Mouse (Mus musculus) spleen, adult 2 months (tissue): ENCODE measurements around the gene Fgfr1op. TPM values are rescaled to one million over a fixed set of nuclear protein-coding genes. Genes with fewer than 3 reads are reported as not detected.

Experiments used
- DNase-seq, 2 experiments: peaks; one replicate each; pipeline versions ENCODE4 v3.0.0 to v3.0.0-alpha.2; 2012 to 2021; ENCODE audit warnings: low spot score in 2 of 2, low read depth in 1 of 2
- H3K27ac ChIP-seq: fragments of 200-500 bp; 2 replicates; pipeline ENCODE4 v1.5.1; 2012; ENCODE audit warnings: low read length, inconsistent platforms; ENCODE audit not compliant: insufficient read depth
- H3K27me3 ChIP-seq: fragments of 200-500 bp; 2 replicates; pipeline ENCODE4 v1.6.1; 2012; ENCODE audit warnings: mild to moderate bottlenecking, moderate library complexity, low read length, inconsistent platforms; ENCODE audit not compliant: control insufficient read depth, insufficient read depth
- H3K36me3 ChIP-seq: fragments of 200-500 bp; 2 replicates; pipeline ENCODE4 v1.6.1; 2012; ENCODE audit warnings: mild to moderate bottlenecking, low read length, inconsistent platforms; ENCODE audit not compliant: control insufficient read depth, insufficient read depth
- H3K4me1 ChIP-seq: fragments of 200-500 bp; 2 replicates; pipeline ENCODE4 v1.6.1; 2011; ENCODE audit warnings: inconsistent platforms; ENCODE audit not compliant: control insufficient read depth, insufficient read depth, insufficient read length
- H3K4me3 ChIP-seq: fragments of 200-500 bp; 2 replicates; pipeline ENCODE4 v1.5.1; 2011; ENCODE audit warnings: mild to moderate bottlenecking, inconsistent platforms; ENCODE audit not compliant: insufficient read depth, insufficient read length; ENCODE audit errors: extremely low read depth
- CTCF ChIP-seq: fragments of 200-500 bp; IDR thresholded peaks from 2 replicates; pipeline ENCODE4 v1.5.1; 2011; ENCODE audit warnings: mild to moderate bottlenecking, inconsistent platforms; ENCODE audit not compliant: insufficient read depth, insufficient read length, insufficient replicate concordance; ENCODE audit errors: extremely low read depth
- POLR2A ChIP-seq: fragments of 200-500 bp; IDR thresholded peaks from 2 replicates; pipeline ENCODE4 v1.6.1; 2011; ENCODE audit warnings: low read depth, low read length, inconsistent platforms
- WGBS: fragments of 180-500 bp; shearing (Covaris S2); methylation state at CpG from one replicate; pipeline ENCODE4 v1.1.7; 2018; 5-methylcytosine and 5-hydroxymethylcytosine counted together
- polyA plus RNA-seq: library from polyadenylated mRNA; depleted of rRNA; stranded (reverse); fragments of >200 nt; gene quantifications from 2 replicates; pipeline ENCODE4 v1.2.3, GENCODE M21; 2012; rRNA removed

Gene Fgfr1op
- polyA plus RNA-seq, 1 experiment = 2.2 TPM

GRCm38 (mm10) chr17:8244124-8244523 is 78.8 kb downstream of the Fgfr1op start:
- TF ChIP-seq POLR2A (no peak), CTCF (no peak)
- no peak overlapping the region for H3K4me3 ChIP-seq
- DNase-seq = no peak
- peaks cover 62% of the 10 kb centered on the region for H3K4me1 ChIP-seq
- WGBS = 86% methylated on average over 2 of the region's 2 CpGs
- peak overlapping the region; percentile 54 for H3K27ac ChIP-seq
- H3K27me3 ChIP-seq = no peaks in the 10 kb centered on the region
- no peaks in the 10 kb centered on the region for H3K36me3 ChIP-seq

- 85% methylated on average over 4 of the region's 4 CpGs for WGBS
- TF ChIP-seq CTCF (no peak), POLR2A (no peak)
- H3K4me3 ChIP-seq = peak overlapping the region; percentile 21; the same call in 1 of the 2 replicates
- H3K36me3 ChIP-seq = 0 out of 2 replicates have a peak, but pooled peaks cover 3% of the 10 kb centered on the region
- peaks cover 46% of the 10 kb centered on the region; the same call in 1 of the 2 replicates for H3K4me1 ChIP-seq
- peak overlapping the region; percentile 81 for H3K27ac ChIP-seq
- peak in 1 of 2 experiments; percentile 40 for DNase-seq
- H3K27me3 ChIP-seq = no peaks in the 10 kb centered on the region
Observed at GRCm38 (mm10) chr17:8246102-8246754, 80.9 kb downstream of the Fgfr1op start.

Other genes with a start within 250 kb of the Fgfr1op start
- 14.6 and 16.8 TPM in 2 replicates for gene Tagap, start 239.5 kb upstream of the Fgfr1op start, polyA plus RNA-seq
- 27.1 and 37.2 TPM in 2 replicates for gene Rsph3a, start 219.9 kb upstream of the Fgfr1op start, polyA plus RNA-seq
- gene Gm49673, start 17.7 kb upstream of the Fgfr1op start, polyA plus RNA-seq = 3.0 and 5.2 TPM in 2 replicates
- gene Rnaset2a, start 17.4 kb upstream of the Fgfr1op start, polyA plus RNA-seq = 31.2 and 48.4 TPM in 2 replicates
- 43.7 and 44.4 TPM in 2 replicates for gene Ccr6, start 70.5 kb downstream of the Fgfr1op start, polyA plus RNA-seq
- gene Mpc1, start 117.4 kb downstream of the Fgfr1op start, polyA plus RNA-seq = 24.5 and 25.6 TPM in 2 replicates
- gene Sft2d1, start 145.6 kb downstream of the Fgfr1op start, polyA plus RNA-seq = 61.4 and 81.8 TPM in 2 replicates
- 0.28 and 0.42 TPM in 2 replicates for gene Prr18, start 172.0 kb downstream of the Fgfr1op start, polyA plus RNA-seq
- not detected in 2 replicates for gene T2, start 190.5 kb downstream of the Fgfr1op start, polyA plus RNA-seq